Mouse (Mus musculus) liver, embryonic 14.5 days (tissue): ENCODE results near the gene Cenpu.
A peak's percentile ranks its signal among the peaks of the same experiment; 100 is the strongest.

Experiments used
- CTCF ChIP-seq: IDR thresholded peaks from 2 replicates; pipeline ENCODE4 v1.5.1; 2016; ENCODE audit warnings: antibody characterized with exemption, low read depth, control low read depth
- EP300 ChIP-seq: IDR thresholded peaks from 2 replicates; pipeline ENCODE4 v1.6.1; 2016; ENCODE audit warnings: antibody characterized with exemption, low read depth

DNA sequence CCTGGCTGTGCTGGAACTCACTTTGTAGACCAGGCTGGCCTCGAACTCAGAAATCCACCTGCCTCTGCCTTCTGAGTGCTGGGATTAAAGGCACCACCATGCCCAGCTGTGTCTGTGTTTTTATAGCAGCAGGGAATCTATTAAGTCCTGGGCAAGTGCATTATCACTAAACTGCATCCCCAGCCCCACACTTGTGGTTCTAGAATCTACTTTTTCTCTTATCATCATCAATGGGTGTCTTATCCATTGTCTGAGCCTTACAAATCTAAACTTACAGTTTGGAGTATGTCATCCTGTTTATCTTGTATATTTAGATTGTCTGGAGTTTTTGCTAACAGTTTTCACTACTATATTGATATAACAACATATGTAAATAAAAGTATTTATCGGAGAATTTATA, 36.8 kb downstream of the Cenpu start:
- TF ChIP-seq EP300 (peak; percentile 87), CTCF (no peak)
